Mouse (Mus musculus) forebrain, embryonic 16.5 days (tissue): ENCODE results near the gene Fkbp14. TPM values are rescaled to one million over a fixed set of nuclear protein-coding genes. Genes with fewer than 3 reads are reported as not detected.

Experiments
- polyA plus RNA-seq: library from polyadenylated mRNA; unstranded; fragments of >200 nt; fragmentation: Nextera tagmentation; extraction: Ambion mirVana; gene quantifications from 2 replicates; pipeline ENCODE4 v1.2.1, GENCODE M21; 2015

The Fkbp14 gene
- polyA plus RNA-seq, 1 experiment from 2014 or later: 6.8 TPM

Other genes starting within 250 kb of the Fkbp14 start
- 3.9 and 5.5 TPM in 2 replicates for gene Wipf3, start 167.7 kb downstream of the Fkbp14 start, polyA plus RNA-seq
- 148 and 168 TPM in 2 replicates for gene Scrn1, start 30.8 kb downstream of the Fkbp14 start, polyA plus RNA-seq
- 10.5 and 10.7 TPM in 2 replicates for gene Plekha8, start 2.2 kb downstream of the Fkbp14 start, polyA plus RNA-seq
- 163 and 168 TPM in 2 replicates for gene Mturn, start 84.3 kb upstream of the Fkbp14 start, polyA plus RNA-seq
- gene Znrf2, start 219.6 kb upstream of the Fkbp14 start, polyA plus RNA-seq: 19.5 and 23.2 TPM in 2 replicates